Mouse (Mus musculus) lung, adult 2 months (tissue): Measurements from ENCODE around the gene M6pr.

Experiments
- CTCF ChIP-seq: fragments of 200-500 bp; IDR thresholded peaks from 2 replicates; pipeline ENCODE4 v1.5.1; 2011; ENCODE audit warnings: mild to moderate bottlenecking, low read length, control low read depth; ENCODE audit not compliant: insufficient read depth
- POLR2A ChIP-seq: fragments of 200-500 bp; IDR thresholded peaks from 2 replicates; pipeline ENCODE4 v1.6.1; 2011; ENCODE audit warnings: low read depth, mild to moderate bottlenecking, control low read depth, low read length, borderline replicate concordance; ENCODE audit errors: extremely low read depth

GRCm38 (mm10) chr6:122308505-122309393, at the start of gene M6pr:
- TF ChIP-seq CTCF (peak; percentile 85), POLR2A (peak; percentile 74; the same call in 1 of the 2 replicates)
